Mouse (Mus musculus): ENCODE data around the gene Psmb5. TPM values are rescaled to one million over a fixed set of nuclear protein-coding genes. Genes with fewer than 3 reads are reported as not detected.

The Psmb5 gene
- polyA plus RNA-seq, 1 experiment from 2014 or later, result 387 TPM

GRCm38 (mm10) chr14:54591056-54591455 is 26.8 kb downstream of the Psmb5 start:
- Histone ChIP-seq H3K9me3 (replicated peaks; ENCODE audit: low read length) (no peaks in the 10 kb centered on the region), H3K9ac (ENCODE audit: low read depth, low read length) (no peak overlapping the region), H3K4me3 (replicated peaks; ENCODE audit: low read depth, low read length) (no peak overlapping the region), H3K4me2 (ENCODE audit: low read length) (no peak overlapping the region), H3K27me3 (ENCODE audit: insufficient read depth, low read length) (no peaks in the 10 kb centered on the region), H3K36me3 (ENCODE audit: insufficient read depth, low read length) (0 out of 2 replicates have a peak, but pooled peaks cover 4% of the 10 kb centered on the region), H3K4me1 (replicated peaks; ENCODE audit: insufficient read depth, low read length) (peaks cover 5% of the 10 kb centered on the region; the same call in 1 of the 2 replicates), H3K27ac (no peak overlapping the region)
- ATAC-seq (replicated peaks; ENCODE audit: low FRiP score, low read depth) (no peak), DNase-seq (ENCODE audit: low spot score) (no peak)
- WGBS, result 91% methylated on average over 16 of the region's 16 CpGs
- TF ChIP-seq CTCF (IDR thresholded peaks at IDR 0.05; ENCODE audit: low read depth), result no peak

GRCm38 (mm10) chr14:54583681-54584338 is 34.0 kb downstream of the Psmb5 start:
- WGBS, result 36% methylated on average over 7 of the region's 7 CpGs
- Histone ChIP-seq H3K27ac (no peak overlapping the region), H3K4me1 (replicated peaks; ENCODE audit: insufficient read depth, low read length) (peaks cover 1% of the 10 kb centered on the region; the same call in 1 of the 2 replicates), H3K9me3 (replicated peaks; ENCODE audit: low read length) (no peaks in the 10 kb centered on the region), H3K9ac (ENCODE audit: low read depth, low read length) (no peak overlapping the region), H3K36me3 (ENCODE audit: insufficient read depth, low read length) (peaks cover 11% of the 10 kb centered on the region; the same call in 1 of the 2 replicates), H3K4me2 (ENCODE audit: low read length) (no peak overlapping the region), H3K4me3 (replicated peaks; ENCODE audit: low read depth, low read length) (no peak overlapping the region), H3K27me3 (ENCODE audit: insufficient read depth, low read length) (no peaks in the 10 kb centered on the region)
- DNase-seq (ENCODE audit: low spot score), result peak; percentile 82
- ATAC-seq (replicated peaks; ENCODE audit: low FRiP score, low read depth), result peak; percentile 64; the same call in 1 of the 2 replicates
- peak; percentile 81 for TF ChIP-seq CTCF (IDR thresholded peaks at IDR 0.05; ENCODE audit: low read depth)

GRCm38 (mm10) chr14:54582536-54582935 is 35.3 kb downstream of the Psmb5 start:
- ATAC-seq (replicated peaks; ENCODE audit: low FRiP score, low read depth), result no peak
- H3K4me2 ChIP-seq (ENCODE audit: low read length), result no peak overlapping the region
- H3K27me3 ChIP-seq (ENCODE audit: insufficient read depth, low read length), result no peaks in the 10 kb centered on the region
- peaks cover 11% of the 10 kb centered on the region; the same call in 1 of the 2 replicates for H3K36me3 ChIP-seq (ENCODE audit: insufficient read depth, low read length)
- peaks cover 7% of the 10 kb centered on the region; the same call in 1 of the 2 replicates for H3K4me1 ChIP-seq (replicated peaks; ENCODE audit: insufficient read depth, low read length)
- H3K9me3 ChIP-seq (replicated peaks; ENCODE audit: low read length), result no peaks in the 10 kb centered on the region
- H3K27ac ChIP-seq, result no peak overlapping the region
- H3K9ac ChIP-seq (ENCODE audit: low read depth, low read length), result no peak overlapping the region
- 89% methylated on average over 9 of the region's 9 CpGs for WGBS
- no peak overlapping the region for H3K4me3 ChIP-seq (replicated peaks; ENCODE audit: low read depth, low read length)
- TF ChIP-seq CTCF (IDR thresholded peaks at IDR 0.05; ENCODE audit: low read depth), result no peak
- no peak for DNase-seq (ENCODE audit: low spot score)

- Histone ChIP-seq H3K4me2 (ENCODE audit: low read length) (no peak overlapping the region), H3K4me1 (replicated peaks; ENCODE audit: insufficient read depth, low read length) (peaks cover 14% of the 10 kb centered on the region), H3K4me3 (replicated peaks; ENCODE audit: low read depth, low read length) (no peak overlapping the region), H3K27me3 (ENCODE audit: insufficient read depth, low read length) (no peaks in the 10 kb centered on the region), H3K36me3 (ENCODE audit: insufficient read depth, low read length) (peaks cover 6% of the 10 kb centered on the region; the same call in 1 of the 2 replicates), H3K27ac (no peak overlapping the region), H3K9me3 (replicated peaks; ENCODE audit: low read length) (no peaks in the 10 kb centered on the region), H3K9ac (ENCODE audit: low read depth, low read length) (no peak overlapping the region)
- TF ChIP-seq CTCF (IDR thresholded peaks at IDR 0.05; ENCODE audit: low read depth), result no peak
- 81% methylated on average over 7 of the region's 7 CpGs for WGBS
- ATAC-seq (replicated peaks; ENCODE audit: low FRiP score, low read depth), result no peak
- no peak for DNase-seq (ENCODE audit: low spot score)
Measured at GRCm38 (mm10) chr14:54579638-54580037, 38.2 kb downstream of the Psmb5 start.

- DNase-seq (ENCODE audit: low spot score), result peak; percentile 95
- WGBS, result 0% methylated on average over 10 of the region's 10 CpGs
- peak overlapping the region; percentile 85 for H3K4me3 ChIP-seq (replicated peaks; ENCODE audit: low read depth, low read length)
- peaks cover 30% of the 10 kb centered on the region for H3K4me1 ChIP-seq (replicated peaks; ENCODE audit: insufficient read depth, low read length)
- H3K27me3 ChIP-seq (ENCODE audit: insufficient read depth, low read length), result no peaks in the 10 kb centered on the region
- peak; percentile 23; the same call in 1 of the 2 replicates for ATAC-seq (replicated peaks; ENCODE audit: low FRiP score, low read depth)
- peak overlapping the region; percentile 94 for H3K27ac ChIP-seq
- H3K36me3 ChIP-seq (ENCODE audit: insufficient read depth, low read length), result no peaks in the 10 kb centered on the region
- H3K9ac ChIP-seq (ENCODE audit: low read depth, low read length), result peak overlapping the region; percentile 93; the same call in 1 of the 2 replicates
- no peaks in the 10 kb centered on the region for H3K9me3 ChIP-seq (replicated peaks; ENCODE audit: low read length)
- peak; percentile 84 for TF ChIP-seq CTCF (IDR thresholded peaks at IDR 0.05; ENCODE audit: low read depth)
- peak overlapping the region; percentile 85 for H3K4me2 ChIP-seq (ENCODE audit: low read length)
Measured at GRCm38 (mm10) chr14:54578063-54578462, 39.8 kb downstream of the Psmb5 start.

- ATAC-seq (replicated peaks; ENCODE audit: low FRiP score, low read depth) (peak; percentile 64), DNase-seq (ENCODE audit: low spot score) (peak; percentile 96)
- WGBS, result under 1% methylated on average over 65 of the region's 66 CpGs
- no peak for TF ChIP-seq CTCF (IDR thresholded peaks at IDR 0.05; ENCODE audit: low read depth)
- Histone ChIP-seq H3K9ac (ENCODE audit: low read depth, low read length) (peak within 1 kb of the TSS; percentile 93), H3K27ac (peak within 1 kb of the TSS; percentile 94), H3K36me3 (ENCODE audit: insufficient read depth, low read length) (no peaks in the 10 kb centered on the region), H3K27me3 (ENCODE audit: insufficient read depth, low read length) (no peaks in the 10 kb centered on the region), H3K4me1 (replicated peaks; ENCODE audit: insufficient read depth, low read length) (peaks cover 36% of the 10 kb centered on the region), H3K9me3 (replicated peaks; ENCODE audit: low read length) (no peaks in the 10 kb centered on the region), H3K4me2 (ENCODE audit: low read length) (peak within 1 kb of the TSS; percentile 85), H3K4me3 (replicated peaks; ENCODE audit: low read depth, low read length) (peak within 1 kb of the TSS; percentile 85)
Measured at GRCm38 (mm10) chr14:54577089-54577982, 40.5 kb downstream of the Psmb5 start, which contains the start of gene Ajuba. TSS of gene Ajuba (minus strand) at chr14:54577558.
